Mouse (Mus musculus): Measurements from ENCODE around the gene Lamtor2. TPM values are rescaled to one million over a fixed set of nuclear protein-coding genes. Genes with fewer than 3 reads are reported as not detected.

The Lamtor2 gene
- total RNA-seq, 2 experiments from 2014 or later = 70.9 to 104 TPM

DNA sequence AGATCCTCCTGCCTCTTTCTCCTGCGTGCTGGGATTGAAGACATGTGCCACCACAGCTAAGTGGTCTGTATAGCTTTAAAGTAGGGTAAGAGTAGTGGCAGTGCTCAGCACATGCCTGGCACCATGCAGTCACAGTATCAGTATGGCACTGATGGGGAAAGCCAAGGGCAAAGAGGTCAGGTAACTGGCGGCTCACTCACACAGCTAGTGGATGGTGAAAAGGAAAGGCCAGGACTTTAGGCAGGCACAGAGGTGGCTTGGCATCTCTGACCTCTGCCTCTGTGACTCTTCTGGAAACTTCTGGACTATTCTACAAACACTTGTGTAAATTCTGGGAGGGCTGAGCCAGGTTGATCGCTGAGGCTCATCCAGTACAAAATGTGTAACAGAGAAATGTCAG lies 13.2 kb upstream of the Lamtor2 start:
- H3K4me3 ChIP-seq = no peak overlapping the region
- intact Hi-C loops (cut with DNase I) = no loop called here
- TF ChIP-seq CTCF (IDR thresholded peaks at IDR 0.05) = no peak
- H3K27ac ChIP-seq = peak overlapping the region; percentile 71
- DNase-seq = peak; percentile 54

DNA sequence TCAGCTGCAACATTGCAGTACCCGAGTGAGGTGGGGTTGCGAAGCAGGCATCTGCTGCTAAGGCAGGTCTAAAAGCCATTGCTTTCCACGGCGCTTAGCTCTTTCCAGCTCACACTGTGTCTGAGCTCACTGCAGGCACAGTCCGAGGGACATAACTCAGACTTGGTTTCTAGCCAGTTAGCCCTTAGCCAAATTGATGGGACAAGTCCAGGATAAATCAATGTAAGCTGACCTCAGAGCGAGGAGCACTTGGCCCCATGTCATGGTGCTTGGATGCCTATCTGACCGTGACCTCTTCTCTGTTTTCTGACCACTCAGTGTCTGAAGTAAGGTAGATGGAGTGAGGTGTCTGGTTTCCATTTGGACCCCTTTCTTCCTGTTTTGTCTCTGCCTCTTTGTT lies 11.1 kb upstream of the Lamtor2 start:
- no peak for DNase-seq
- TF ChIP-seq CTCF (IDR thresholded peaks at IDR 0.05) = no peak
- Histone ChIP-seq H3K4me3 (no peak overlapping the region), H3K27ac (peak overlapping the region; percentile 49)
- intact Hi-C loops (cut with DNase I) = no loop called here

DNA sequence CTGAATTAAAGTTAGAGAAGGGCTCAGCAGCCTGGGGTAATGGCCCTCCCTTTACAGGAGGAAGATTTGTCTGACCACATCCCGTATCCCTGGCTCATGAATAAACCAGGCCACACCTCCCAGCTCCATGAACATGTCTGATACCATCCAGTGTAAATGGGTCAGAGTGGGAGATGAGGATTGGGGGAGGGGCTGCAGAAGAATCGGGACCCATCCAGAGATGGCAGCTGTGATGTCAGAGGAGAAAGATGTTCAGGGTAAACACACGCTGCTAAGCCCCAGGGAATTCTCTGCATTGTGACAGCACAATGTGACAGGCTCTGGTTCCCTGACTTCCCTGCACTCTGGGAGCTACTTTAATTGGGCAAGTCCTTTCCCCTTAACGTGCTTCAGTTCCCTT lies 10.6 kb upstream of the Lamtor2 start:
- no peak overlapping the region for H3K4me3 ChIP-seq
- no peak for DNase-seq
- intact Hi-C loops (cut with DNase I) = no loop called here
- H3K27ac ChIP-seq = peak overlapping the region; percentile 49
- no peak for TF ChIP-seq CTCF (IDR thresholded peaks at IDR 0.05)

DNA sequence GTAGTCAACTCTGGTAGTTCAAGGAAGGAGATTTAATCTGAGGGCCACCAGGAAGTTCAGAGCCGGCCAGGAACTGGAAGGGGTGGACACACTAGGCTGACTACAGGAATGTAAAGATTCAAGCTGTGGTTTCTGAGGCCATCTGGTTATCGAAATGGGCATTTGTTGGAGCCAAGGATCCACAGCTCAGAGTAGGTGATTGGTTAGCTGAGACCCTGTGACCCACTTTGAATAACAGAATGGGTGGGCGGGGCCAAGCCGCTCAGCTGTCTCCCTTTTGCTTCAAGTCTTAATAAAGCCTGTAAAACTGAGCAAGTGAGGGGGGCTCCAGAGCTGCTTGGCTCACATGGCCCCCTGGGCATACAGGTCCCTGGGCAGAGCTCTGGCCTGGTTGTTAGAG lies 9.1 kb upstream of the Lamtor2 start:
- intact Hi-C loops (cut with DNase I) = no loop called here
- DNase-seq = no peak
- no peak overlapping the region for H3K27ac ChIP-seq
- H3K4me3 ChIP-seq = no peak overlapping the region
- no peak for TF ChIP-seq CTCF (IDR thresholded peaks at IDR 0.05)

DNA sequence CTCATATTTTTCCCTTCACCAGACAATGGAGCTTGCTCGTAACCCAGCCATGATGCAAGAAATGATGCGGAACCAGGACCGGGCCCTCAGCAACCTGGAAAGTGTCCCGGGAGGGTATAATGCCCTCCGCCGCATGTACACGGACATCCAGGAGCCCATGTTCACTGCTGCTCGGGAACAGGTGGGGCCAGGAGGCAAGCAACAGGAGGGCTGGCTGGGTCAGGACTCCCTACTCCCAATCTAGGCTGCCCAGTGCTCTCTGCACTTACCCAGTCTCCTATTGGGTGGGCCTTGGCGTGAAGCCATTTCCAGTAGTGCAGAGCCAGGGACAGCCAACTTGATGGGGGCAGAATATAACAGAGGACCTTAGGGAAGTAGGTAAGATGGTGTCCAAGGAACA lies 6.7 kb upstream of the Lamtor2 start:
- Histone ChIP-seq H3K4me3 (no peak overlapping the region), H3K27ac (no peak overlapping the region)
- DNase-seq = no peak
- no peak for TF ChIP-seq CTCF (IDR thresholded peaks at IDR 0.05)
- intact Hi-C loops (cut with DNase I) = no loop called here

DNA sequence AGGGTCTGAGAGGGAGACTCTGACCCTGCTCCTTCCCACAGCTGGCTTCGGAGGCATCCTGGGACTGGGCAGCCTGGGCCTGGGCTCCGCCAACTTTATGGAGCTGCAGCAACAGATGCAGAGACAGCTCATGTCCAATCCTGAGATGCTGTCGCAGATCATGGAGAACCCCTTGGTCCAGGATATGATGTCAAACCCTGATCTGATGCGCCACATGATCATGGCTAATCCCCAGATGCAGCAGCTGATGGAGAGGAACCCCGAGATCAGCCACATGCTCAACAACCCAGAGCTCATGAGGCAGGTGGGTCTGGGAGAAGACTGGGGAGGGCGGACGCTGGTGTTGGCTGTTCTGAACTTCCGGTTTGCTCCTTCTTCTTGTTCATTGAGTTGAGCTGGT lies 3.7 kb upstream of the Lamtor2 start:
- no peak for TF ChIP-seq CTCF (IDR thresholded peaks at IDR 0.05)
- H3K4me3 ChIP-seq = no peak overlapping the region
- intact Hi-C loops (cut with DNase I) = no loop called here
- H3K27ac ChIP-seq = no peak overlapping the region
- DNase-seq = no peak

DNA sequence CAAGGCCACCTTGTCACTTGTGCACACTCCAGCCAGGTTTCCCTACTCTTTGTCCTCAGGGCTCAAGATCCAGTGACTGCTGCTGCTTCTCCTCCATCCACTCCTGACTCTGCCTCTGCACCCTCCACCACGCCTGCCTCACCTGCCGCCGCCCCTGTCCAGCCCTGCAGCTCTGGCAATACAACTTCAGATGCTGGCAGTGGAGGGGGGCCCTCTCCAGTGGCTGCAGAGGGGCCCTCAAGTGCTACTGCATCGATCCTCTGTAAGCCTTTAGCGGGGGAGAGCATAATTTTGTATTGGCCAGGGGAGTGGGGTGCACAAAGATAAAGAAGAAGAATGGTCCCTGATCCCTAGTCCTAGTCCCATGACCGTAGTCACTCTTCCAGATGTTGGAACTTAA lies 2.9 kb upstream of the Lamtor2 start:
- intact Hi-C loops (cut with DNase I) = no loop called here
- no peak for DNase-seq
- no peak overlapping the region for H3K27ac ChIP-seq
- no peak overlapping the region for H3K4me3 ChIP-seq
- no peak for TF ChIP-seq CTCF (IDR thresholded peaks at IDR 0.05)

DNA sequence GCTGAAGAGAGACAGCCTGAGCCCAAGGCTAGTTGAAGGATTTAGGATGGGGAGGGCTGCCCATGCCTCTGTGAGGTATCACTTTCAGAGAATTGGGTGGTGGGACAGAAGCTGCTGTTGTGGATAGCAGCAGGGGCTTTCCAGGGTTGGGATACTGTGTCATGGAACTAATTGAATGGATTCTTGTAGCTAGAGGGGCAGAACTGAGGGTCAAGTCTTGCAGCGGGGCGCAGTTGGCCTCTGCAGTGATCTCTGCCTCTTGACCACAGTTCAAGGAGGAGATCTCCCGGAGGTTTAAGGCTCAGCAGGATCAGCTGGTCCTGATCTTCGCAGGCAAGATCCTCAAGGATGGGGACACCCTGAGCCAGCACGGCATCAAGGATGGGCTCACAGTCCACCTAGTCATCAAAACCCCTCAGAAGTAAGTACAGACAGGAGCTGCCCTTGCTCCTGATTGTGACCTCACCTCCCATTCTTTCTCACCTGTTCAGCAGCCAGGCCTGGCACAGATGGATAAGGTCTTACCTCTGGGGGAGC lies 2.3 kb upstream of the Lamtor2 start:
- intact Hi-C loops (cut with DNase I) = no loop called here
- peak overlapping the region; percentile 92 for H3K4me3 ChIP-seq
- no peak overlapping the region for H3K27ac ChIP-seq
- DNase-seq = no peak
- no peak for TF ChIP-seq CTCF (IDR thresholded peaks at IDR 0.05)

DNA sequence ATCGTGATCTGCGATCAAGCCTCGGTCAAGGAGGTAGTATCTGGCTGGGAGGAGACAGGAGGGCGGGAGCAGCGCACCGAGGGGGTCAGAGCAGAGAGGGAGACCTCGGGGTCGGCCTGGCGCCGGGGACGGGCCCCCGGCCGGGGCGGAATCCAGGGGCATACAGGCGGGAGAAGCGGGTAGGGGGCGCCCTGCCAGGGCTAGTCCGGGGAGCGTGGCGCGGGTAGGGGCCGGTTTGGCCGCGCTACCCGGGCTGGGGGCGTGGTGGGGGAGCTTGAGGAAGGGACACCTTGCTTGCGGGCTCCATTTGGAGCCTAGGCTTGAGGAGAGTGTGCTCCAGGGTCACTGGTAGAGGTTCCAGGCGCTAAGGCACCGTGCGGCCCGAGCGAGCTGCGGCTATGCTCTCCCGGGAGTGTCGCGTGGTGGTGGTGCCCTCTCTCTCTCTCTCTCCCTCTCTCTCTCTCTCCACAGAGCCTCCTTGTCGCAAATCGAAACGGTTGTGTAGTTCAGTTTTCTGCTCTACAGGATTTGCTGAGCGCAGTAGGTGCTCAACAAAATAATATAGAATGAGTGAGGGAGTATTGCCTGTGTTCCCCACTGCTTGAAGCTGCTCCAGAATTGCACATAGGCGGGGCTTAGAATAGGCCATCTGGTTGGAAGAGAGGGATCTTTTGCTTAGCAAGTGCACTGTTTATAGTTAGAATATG lies 1.2 kb upstream of the Lamtor2 start:
- no peak for DNase-seq
- intact Hi-C loops (cut with DNase I) = no loop called here
- peak overlapping the region; percentile 99 for H3K27ac ChIP-seq
- TF ChIP-seq CTCF (IDR thresholded peaks at IDR 0.05) = no peak
- H3K4me3 ChIP-seq = peak overlapping the region; percentile 92

DNA sequence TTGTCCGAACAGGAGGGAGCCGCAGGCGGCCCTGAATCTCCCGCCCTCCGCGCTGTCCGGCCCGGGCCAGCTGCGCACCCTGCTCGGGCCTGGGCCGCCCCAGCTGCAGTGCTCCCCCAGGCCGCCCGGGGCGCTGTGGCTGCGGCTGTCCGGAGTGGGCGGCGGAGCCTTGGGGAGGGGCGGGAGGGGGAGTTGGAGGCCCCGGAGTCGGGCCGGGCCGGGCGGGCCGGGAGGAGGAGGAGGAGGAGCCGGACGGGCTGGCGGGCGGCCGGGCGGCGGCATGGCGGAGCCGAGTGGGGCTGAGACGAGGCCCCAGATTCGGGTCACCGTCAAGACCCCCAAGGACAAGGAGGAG lies 628 bp upstream of the Lamtor2 start, which contains the start of gene Ubqln4:
Ubqln4 (plus strand) TSS at position 234 of the 355 bp plus-strand sequence.
- DNase-seq = peak; percentile 96
- intact Hi-C loops (cut with DNase I) = no loop called here
- Histone ChIP-seq H3K4me3 (peak within 1 kb of the TSS; percentile 92), H3K27ac (peak within 1 kb of the TSS; percentile 99)
- TF ChIP-seq CTCF (IDR thresholded peaks at IDR 0.05) = peak; percentile 93

DNA sequence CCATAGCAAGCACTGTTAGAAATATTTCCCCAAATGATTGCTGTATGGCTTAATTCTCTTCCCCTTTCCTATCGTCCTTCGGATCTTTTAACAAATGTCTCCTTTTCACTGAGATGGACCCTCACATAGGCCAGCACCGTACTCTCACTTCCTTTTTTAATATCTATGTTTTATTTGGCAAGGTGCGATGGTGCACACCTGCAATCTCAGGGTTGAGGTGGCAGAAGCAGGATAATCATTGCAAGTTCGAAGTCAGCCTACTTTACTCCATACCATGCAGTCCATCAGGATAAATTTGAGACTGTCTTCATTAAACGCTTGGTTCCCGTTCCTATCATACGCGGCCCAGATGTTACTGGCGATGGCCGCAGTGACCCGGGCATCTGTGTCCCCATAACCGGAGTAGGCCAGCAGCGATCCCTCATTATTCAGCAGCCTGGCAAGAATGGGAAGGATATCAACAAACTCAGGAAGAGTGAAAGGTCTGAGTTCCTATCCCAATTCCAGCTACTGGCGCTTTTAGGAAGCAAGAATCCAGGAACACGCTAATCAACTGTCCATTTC lies 710 bp downstream of the Lamtor2 start:
- Histone ChIP-seq H3K27ac (peak overlapping the region; percentile 99), H3K4me3 (peak overlapping the region; percentile 92)
- intact Hi-C loops (cut with DNase I) = no loop called here
- DNase-seq = no peak
- TF ChIP-seq CTCF (IDR thresholded peaks at IDR 0.05) = no peak

DNA sequence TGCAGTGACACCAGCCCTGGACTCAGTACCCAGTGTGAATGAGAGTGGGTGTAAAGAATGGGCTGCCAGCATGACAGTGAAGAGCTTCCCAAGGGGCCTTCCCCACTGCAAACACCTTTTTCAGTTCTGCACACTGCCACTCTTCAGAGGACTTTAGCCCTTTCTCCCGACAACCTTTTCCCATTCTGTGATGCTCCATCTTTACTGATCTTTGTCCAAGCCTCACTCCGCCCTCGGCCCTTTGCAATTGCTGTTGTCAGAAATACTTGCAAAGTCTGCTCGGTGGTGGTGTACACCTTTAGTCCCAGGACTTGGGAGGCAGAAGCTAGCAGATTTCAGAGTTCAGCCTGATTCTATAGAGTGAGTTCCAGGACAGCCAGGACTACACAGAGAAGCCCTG lies 1.3 kb downstream of the Lamtor2 start:
- H3K4me3 ChIP-seq = peak overlapping the region; percentile 92
- no peak for DNase-seq
- TF ChIP-seq CTCF (IDR thresholded peaks at IDR 0.05) = no peak
- peak overlapping the region; percentile 99 for H3K27ac ChIP-seq
- intact Hi-C loops (cut with DNase I) = no loop called here

DNA sequence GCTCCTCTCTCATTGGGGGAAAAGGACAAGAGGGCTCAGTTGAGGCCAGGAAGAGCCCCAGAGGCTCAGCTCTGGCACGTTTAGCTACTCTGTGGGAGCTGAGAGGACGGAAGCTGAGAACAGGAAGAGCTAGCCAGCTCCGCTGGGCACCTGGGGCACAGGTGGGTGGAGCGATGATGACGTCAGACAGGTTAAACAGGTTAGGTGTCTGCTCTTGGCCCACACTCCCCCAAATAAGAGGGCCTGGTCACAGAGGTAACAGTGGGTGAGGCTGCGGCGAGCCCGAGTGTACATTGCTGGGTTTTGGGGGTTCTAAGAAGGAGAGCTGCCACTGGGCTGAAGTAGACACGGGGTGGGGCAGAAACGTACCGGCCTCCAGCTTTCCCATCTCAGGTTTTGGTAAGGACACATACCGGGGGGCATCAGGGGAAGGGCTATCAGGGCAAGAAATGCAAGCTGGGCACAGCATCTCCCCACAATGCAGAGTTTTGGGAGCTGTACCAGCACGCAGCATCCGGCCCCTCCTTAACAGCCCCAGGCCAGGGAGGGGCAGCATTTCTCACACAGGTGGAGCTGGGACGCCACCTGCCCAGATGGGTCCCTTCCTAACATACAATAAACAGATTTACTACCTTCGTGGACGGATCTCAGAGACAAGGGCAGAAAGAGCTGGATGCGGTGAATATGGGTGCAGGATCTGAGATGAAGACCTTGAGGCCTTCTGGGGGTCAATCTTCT lies 4.5 kb downstream of the Lamtor2 start, which contains the start of gene Rab25:
Rab25 (minus strand) TSS at position 121 of the 738 bp plus-strand sequence.
- intact Hi-C loops (cut with DNase I) = no loop called here
- no peak for DNase-seq
- Histone ChIP-seq H3K27ac (no peak within 1 kb of the TSS), H3K4me3 (no peak within 1 kb of the TSS)
- TF ChIP-seq CTCF (IDR thresholded peaks at IDR 0.05) = no peak

Data from gastrocnemius, adult 2 months (tissue).